Mouse (Mus musculus): ENCODE measurements at regions not wholly inside any gene's neighbourhood (a gene's known extent, or its start where the extent isn't known, plus 50 kb on each side); places are given as distances from the start of the nearest gene placed in this dataset.

GRCm38 (mm10) chr12:112309781-112310180 is 163.8 kb downstream of the Kif26a start:
- peak; percentile 47 for TF ChIP-seq CTCF (conservative IDR thresholded peaks at IDR 0.05; ENCODE audit: low read length)
- TF ChIP-seq NANOG (IDR thresholded peaks at IDR 0.05; ENCODE audit: borderline replicate concordance, low read length) = no peak
- no peak for TF ChIP-seq POU5F1 (IDR thresholded peaks at IDR 0.05; ENCODE audit: borderline replicate concordance, low read length)

Measured in E14TG2a.4 (cell line).